Mouse (Mus musculus) heart, postnatal 0 days (tissue): ENCODE measurements around the gene Psmb1. TPM values are rescaled to one million over a fixed set of nuclear protein-coding genes. Genes with fewer than 3 reads are reported as not detected.

Experiments used
- ATAC-seq: fragments of 200-750 bp; cut with Nextera tagmentation; 2 replicates; pipeline ENCODE4 v1.8.0; 2017; ENCODE audit warnings: low read depth, moderate number of reproducible peaks, moderate library complexity; ENCODE audit not compliant: insufficient read depth
- DNase-seq: peaks from one replicate; pipeline ENCODE4 v3.0.0-alpha.2; 2016; ENCODE audit warnings: low spot score
- H3K27ac ChIP-seq: fragments of 300-500 bp; sonication (generic); 2 replicates; pipeline ENCODE4 v1.5.1; 2014; ENCODE audit warnings: low read depth, mild to moderate bottlenecking
- H3K27me3 ChIP-seq: fragments of 300-500 bp; sonication (generic); 2 replicates; pipeline ENCODE4 v1.6.1; 2014; ENCODE audit warnings: low read length, mixed read lengths; ENCODE audit not compliant: control insufficient read depth, insufficient read depth
- H3K36me3 ChIP-seq: fragments of 300-500 bp; sonication (generic); replicated peaks from 2 replicates; pipeline ENCODE4 v1.6.1; 2014; ENCODE audit warnings: low read length, mixed read lengths; ENCODE audit not compliant: control insufficient read depth, insufficient read depth
- H3K4me1 ChIP-seq: fragments of 300-500 bp; sonication (generic); 2 replicates; pipeline ENCODE4 v1.6.1; 2014; ENCODE audit warnings: antibody characterized with exemption; ENCODE audit not compliant: control insufficient read depth, insufficient read depth
- H3K4me2 ChIP-seq: fragments of 300-500 bp; sonication (generic); 2 replicates; pipeline ENCODE4 v1.6.1; 2014; ENCODE audit warnings: low read depth, mild to moderate bottlenecking, low read length, moderate library complexity
- H3K4me3 ChIP-seq: fragments of 300-500 bp; sonication (generic); 2 replicates; pipeline ENCODE4 v1.5.1; 2014; ENCODE audit warnings: low read depth, low read length
- H3K9ac ChIP-seq: fragments of 300-500 bp; sonication (generic); replicated peaks from 2 replicates; pipeline ENCODE4 v1.6.1; 2014; ENCODE audit warnings: low read depth, low read length, mixed read lengths
- H3K9me3 ChIP-seq: fragments of 300-500 bp; sonication (generic); replicated peaks from 2 replicates; pipeline ENCODE4 v1.6.1; 2016; ENCODE audit warnings: low read length; ENCODE audit not compliant: control insufficient read depth
- CTCF ChIP-seq: IDR thresholded peaks from 2 replicates; pipeline ENCODE4 v1.5.1; 2016; ENCODE audit warnings: antibody characterized with exemption, control low read depth, low read depth
- EP300 ChIP-seq: IDR thresholded peaks from 2 replicates; pipeline ENCODE4 v1.6.1; 2016; ENCODE audit warnings: antibody characterized with exemption, low read depth
- WGBS: fragments of 180-500 bp; shearing (Covaris S2); extraction: QIAGEN DNeasy Blood & Tissue Kit; methylation state at CpG from one replicate; pipeline ENCODE4 v1.1.7; 2014; 5-methylcytosine and 5-hydroxymethylcytosine counted together
- polyA plus RNA-seq: library from polyadenylated mRNA; unstranded; fragments of >200 nt; fragmentation: Nextera tagmentation; extraction: Ambion mirVana; gene quantifications from 2 replicates; pipeline ENCODE4 v1.2.1, GENCODE M21; 2015
- total RNA-seq: library from RNA; depleted of rRNA; stranded (reverse); fragments of >200 nt; gene quantifications from 2 replicates; pipeline ENCODE4 v1.2.3, GENCODE M21; 2014; ENCODE audit warnings: low replicate concordance

The Psmb1 gene
- total and polyA plus RNA-seq, 2 experiments from 2014 or later = 91.4 to 228 TPM

GRCm38 (mm10) chr17:15535943-15536342 lies 36.4 kb upstream of the Psmb1 start:
- Histone ChIP-seq H3K9ac (no peak overlapping the region), H3K27me3 (peaks cover 12% of the 10 kb centered on the region; the same call in 1 of the 2 replicates), H3K4me2 (peak overlapping the region; percentile 85), H3K9me3 (no peaks in the 10 kb centered on the region), H3K27ac (no peak overlapping the region), H3K4me3 (peak overlapping the region; percentile 53), H3K4me1 (peaks cover 3% of the 10 kb centered on the region; the same call in 1 of the 2 replicates), H3K36me3 (no peaks in the 10 kb centered on the region)
- DNase-seq (no peak), ATAC-seq (no peak)
- 16% methylated on average over 8 of the region's 8 CpGs for WGBS
- TF ChIP-seq EP300 = no peak
- TF ChIP-seq CTCF = no peak

- DNase-seq (no peak), ATAC-seq (no peak)
- TF ChIP-seq EP300 (no peak), CTCF (no peak)
- Histone ChIP-seq H3K4me1 (peaks cover 3% of the 10 kb centered on the region; the same call in 1 of the 2 replicates), H3K4me2 (peak overlapping the region; percentile 85; the same call in 1 of the 2 replicates), H3K27me3 (peaks cover 12% of the 10 kb centered on the region; the same call in 1 of the 2 replicates), H3K9ac (no peak overlapping the region), H3K9me3 (no peaks in the 10 kb centered on the region), H3K4me3 (no peak overlapping the region), H3K27ac (no peak overlapping the region), H3K36me3 (no peaks in the 10 kb centered on the region)
- WGBS = 51% methylated on average over 11 of the region's 11 CpGs
Measured at GRCm38 (mm10) chr17:15535162-15535800, 35.7 kb upstream of the Psmb1 start.

DNA sequence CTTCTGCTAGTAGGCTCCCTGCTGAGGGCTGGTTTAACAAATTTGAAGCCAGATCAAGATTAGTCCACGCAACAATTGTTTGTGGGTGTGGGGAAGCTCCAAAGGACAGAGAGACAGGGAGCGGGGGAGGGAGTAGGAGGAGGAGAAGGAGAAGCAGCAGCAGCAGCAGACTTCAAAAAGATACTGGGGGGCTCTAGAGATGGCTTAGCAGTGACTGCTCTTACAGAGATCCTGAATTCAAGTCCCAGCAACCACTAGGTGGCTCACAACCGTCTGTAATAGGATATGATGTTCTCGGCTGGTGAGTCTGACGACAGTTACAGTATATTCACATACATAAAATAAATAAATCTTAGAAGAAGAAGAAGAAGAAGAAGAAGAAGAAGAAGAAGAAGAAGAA lies 30.6 kb upstream of the Psmb1 start:
- 9% methylated on average over 5 of the region's 5 CpGs for WGBS
- Histone ChIP-seq H3K4me3 (no peak overlapping the region), H3K4me1 (peaks cover 8% of the 10 kb centered on the region), H3K9me3 (no peaks in the 10 kb centered on the region), H3K9ac (no peak overlapping the region), H3K4me2 (no peak overlapping the region), H3K27ac (no peak overlapping the region), H3K27me3 (0 out of 2 replicates have a peak, but pooled peaks cover under 1% of the 10 kb centered on the region), H3K36me3 (0 out of 2 replicates have a peak, but pooled peaks cover 1% of the 10 kb centered on the region)
- TF ChIP-seq CTCF (peak; percentile 51), EP300 (no peak)
- DNase-seq (peak; percentile 19), ATAC-seq (no peak)

DNA sequence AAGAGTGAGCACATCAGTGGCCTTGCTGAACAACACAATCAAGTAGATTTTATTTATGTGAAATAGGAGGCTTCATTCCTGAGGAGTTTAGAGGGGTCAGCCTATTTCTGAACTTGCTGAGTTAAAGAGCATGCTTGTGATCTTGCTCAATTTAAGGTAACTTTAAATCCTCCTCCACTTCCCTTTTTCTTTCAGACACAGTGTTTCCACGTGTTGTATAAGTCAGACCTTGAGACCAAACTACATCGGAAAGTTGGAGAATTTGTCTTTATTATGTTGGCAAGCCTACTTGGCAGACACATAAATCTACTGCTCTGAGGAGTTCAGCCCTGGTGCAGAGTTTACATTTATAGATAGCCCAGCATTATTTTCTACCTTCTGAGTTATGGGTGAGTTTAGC lies 29.3 kb upstream of the Psmb1 start:
- H3K9me3 ChIP-seq = no peaks in the 10 kb centered on the region
- ATAC-seq (no peak), DNase-seq (no peak)
- no peak overlapping the region for H3K9ac ChIP-seq
- TF ChIP-seq EP300 (no peak), CTCF (no peak)
- H3K4me2 ChIP-seq = no peak overlapping the region
- peaks cover 14% of the 10 kb centered on the region for H3K36me3 ChIP-seq
- no peaks in the 10 kb centered on the region for H3K27me3 ChIP-seq
- no peak overlapping the region for H3K4me3 ChIP-seq
- peaks cover 8% of the 10 kb centered on the region for H3K4me1 ChIP-seq
- H3K27ac ChIP-seq = no peak overlapping the region
- WGBS = 88% methylated on average over 2 of the region's 2 CpGs

DNA sequence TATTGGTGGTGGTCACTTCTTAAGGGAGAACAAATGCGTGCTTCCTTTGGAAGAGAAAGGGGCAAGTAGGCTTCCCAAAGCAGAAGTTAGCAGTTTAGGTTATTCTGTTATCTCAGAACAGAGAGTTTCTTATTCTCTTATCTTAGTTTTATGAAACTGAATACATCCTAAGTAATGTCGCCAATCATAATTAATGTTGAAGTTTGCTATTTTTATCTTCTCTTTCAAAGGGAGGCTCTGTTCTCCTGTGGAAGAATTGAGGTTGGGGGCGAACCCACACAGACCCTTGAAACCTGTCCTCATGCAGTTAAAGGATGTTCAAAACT lies 28.2 kb upstream of the Psmb1 start:
- H3K27me3 ChIP-seq = no peaks in the 10 kb centered on the region
- H3K9ac ChIP-seq = peak overlapping the region; percentile 56
- peak overlapping the region; percentile 82 for H3K4me2 ChIP-seq
- WGBS = 38% methylated on average over 3 of the region's 3 CpGs
- TF ChIP-seq EP300 (no peak), CTCF (no peak)
- ATAC-seq (no peak), DNase-seq (no peak)
- no peaks in the 10 kb centered on the region for H3K9me3 ChIP-seq
- peak overlapping the region; percentile 61 for H3K4me3 ChIP-seq
- peak overlapping the region; percentile 84; the same call in 1 of the 2 replicates for H3K27ac ChIP-seq
- H3K36me3 ChIP-seq = peaks cover 23% of the 10 kb centered on the region
- peaks cover 8% of the 10 kb centered on the region for H3K4me1 ChIP-seq
